Mouse (Mus musculus) kidney, postnatal 0 days (tissue): ENCODE measurements around the gene Tysnd1. TPM values are rescaled to one million over a fixed set of nuclear protein-coding genes. Genes with fewer than 3 reads are reported as not detected.

ENCODE experiments used
- ATAC-seq: fragments of 200-750 bp; cut with Nextera tagmentation; replicated peaks from 2 replicates; pipeline ENCODE4 v1.8.0; 2017; ENCODE audit warnings: low read depth, moderate number of reproducible peaks, moderate TSS enrichment, moderate library complexity; ENCODE audit not compliant: low FRiP score
- DNase-seq: peaks from one replicate; pipeline ENCODE4 v3.0.0-alpha.2; 2016; ENCODE audit warnings: low spot score
- H3K27ac ChIP-seq: fragments of 300-500 bp; sonication (generic); 2 replicates; pipeline ENCODE4 v1.5.1; 2014; ENCODE audit warnings: mild to moderate bottlenecking
- H3K27me3 ChIP-seq: fragments of 300-500 bp; sonication (generic); 2 replicates; pipeline ENCODE4 v1.6.1; 2014; ENCODE audit warnings: low read length, mixed read lengths; ENCODE audit not compliant: insufficient read depth
- H3K36me3 ChIP-seq: fragments of 300-500 bp; sonication (generic); 2 replicates; pipeline ENCODE4 v1.6.1; 2014; ENCODE audit warnings: low read length, mixed read lengths; ENCODE audit not compliant: insufficient read depth
- H3K4me1 ChIP-seq: fragments of 300-500 bp; sonication (generic); replicated peaks from 2 replicates; pipeline ENCODE4 v1.6.1; 2014; ENCODE audit warnings: antibody characterized with exemption, low read length, mixed read lengths; ENCODE audit not compliant: insufficient read depth
- H3K4me2 ChIP-seq: fragments of 300-500 bp; sonication (generic); 2 replicates; pipeline ENCODE4 v1.6.1; 2014; ENCODE audit warnings: mild to moderate bottlenecking, low read length, moderate library complexity, mixed read lengths
- H3K4me3 ChIP-seq: fragments of 300-500 bp; sonication (generic); replicated peaks from 2 replicates; pipeline ENCODE4 v1.5.1; 2014; ENCODE audit warnings: low read depth, low read length
- H3K9ac ChIP-seq: fragments of 300-500 bp; sonication (generic); 2 replicates; pipeline ENCODE4 v1.6.1; 2014; ENCODE audit warnings: low read depth, low read length
- H3K9me3 ChIP-seq: fragments of 300-500 bp; sonication (generic); replicated peaks from 2 replicates; pipeline ENCODE4 v1.6.1; 2016; ENCODE audit warnings: low read length, inconsistent platforms, mixed read lengths
- CTCF ChIP-seq: IDR thresholded peaks from 2 replicates; pipeline ENCODE4 v1.5.1; 2016; ENCODE audit warnings: antibody characterized with exemption, low read depth, mild to moderate bottlenecking, moderate library complexity
- WGBS: fragments of 180-500 bp; shearing (Covaris S2); extraction: QIAGEN DNeasy Blood & Tissue Kit; methylation state at CpG from one replicate; pipeline ENCODE4 v1.1.7; 2014; 5-methylcytosine and 5-hydroxymethylcytosine counted together
- polyA plus RNA-seq: library from polyadenylated mRNA; unstranded; fragments of >200 nt; fragmentation: Nextera tagmentation; extraction: Ambion mirVana; gene quantifications from 2 replicates; pipeline ENCODE4 v1.2.1, GENCODE M21; 2015

The Tysnd1 gene
- polyA plus RNA-seq, 1 experiment from 2014 or later: 49.6 TPM

DNA sequence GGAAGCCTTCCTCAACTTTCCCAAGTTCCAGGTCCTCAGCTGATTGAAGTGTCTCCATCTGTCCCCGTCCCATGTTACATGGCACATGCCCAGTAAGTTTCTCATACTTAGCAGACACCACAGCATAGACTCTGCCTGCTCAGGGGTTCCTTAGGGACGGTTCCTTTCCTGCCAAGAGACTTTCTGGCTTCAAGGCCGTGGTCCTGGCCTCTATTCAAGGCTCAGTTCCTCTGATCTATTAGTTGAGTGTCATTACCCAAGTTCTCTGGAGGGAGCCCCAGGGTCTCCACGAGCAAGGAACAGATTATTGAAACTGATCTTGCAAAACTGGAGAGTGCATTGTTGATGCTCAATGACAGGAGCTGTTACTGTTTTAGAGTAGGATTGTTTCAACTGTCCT is 9.3 kb downstream of the Tysnd1 start:
- Histone ChIP-seq H3K4me3 (no peak overlapping the region), H3K27ac (no peak overlapping the region), H3K4me1 (no peaks in the 10 kb centered on the region), H3K36me3 (peaks cover 23% of the 10 kb centered on the region; the same call in 1 of the 2 replicates), H3K9ac (no peak overlapping the region), H3K27me3 (no peaks in the 10 kb centered on the region), H3K9me3 (no peaks in the 10 kb centered on the region), H3K4me2 (no peak overlapping the region)
- ATAC-seq (no peak), DNase-seq (no peak)
- TF ChIP-seq CTCF: no peak
- 80% methylated on average over 4 of the region's 4 CpGs for WGBS

DNA sequence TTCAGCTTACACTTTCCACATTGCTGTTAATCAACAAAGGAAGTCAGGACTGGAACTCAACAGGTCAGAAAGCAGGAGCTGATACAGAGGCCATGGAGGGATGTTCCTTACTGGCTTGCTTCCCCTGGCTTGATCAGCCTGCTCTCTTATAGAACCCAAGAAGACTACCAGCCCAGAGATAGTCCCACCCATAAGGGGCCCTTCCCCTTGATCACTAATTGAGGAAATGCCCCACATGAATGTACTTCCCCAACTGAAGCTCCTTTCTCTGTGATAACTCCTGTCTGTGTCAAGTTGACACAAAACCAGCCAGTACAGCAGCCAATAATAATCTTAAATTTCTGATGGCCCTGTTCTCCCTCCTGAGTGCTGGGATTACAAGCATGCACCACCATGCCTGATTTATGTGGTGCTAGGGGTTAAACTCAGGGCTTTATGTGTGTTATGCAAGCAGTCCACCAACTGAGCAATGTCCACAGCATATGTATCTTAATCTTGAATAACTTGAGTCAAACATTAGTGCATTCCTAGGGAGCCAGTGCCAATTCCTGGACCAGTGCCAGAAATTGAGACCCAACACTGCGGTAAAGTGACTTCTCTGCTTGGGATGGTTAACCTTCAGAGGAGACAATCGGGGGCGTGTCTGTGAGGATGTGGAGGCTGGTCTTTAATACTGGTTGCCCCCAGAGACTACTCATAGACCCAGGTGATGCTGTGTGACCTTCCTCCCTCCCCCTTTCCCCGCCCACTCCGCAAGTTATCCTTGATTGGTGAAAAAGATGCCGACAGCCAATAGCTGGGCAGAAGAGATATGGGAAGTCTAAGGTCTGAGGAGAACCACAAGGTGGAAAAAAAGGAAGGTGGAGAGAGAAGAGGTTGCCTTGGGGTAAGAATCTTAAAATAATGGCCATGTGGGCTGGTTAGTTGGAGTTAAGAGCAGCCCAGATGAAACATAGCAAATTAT is 11.4 kb downstream of the Tysnd1 start:
- 63% methylated on average over 6 of the region's 6 CpGs for WGBS
- H3K9me3 ChIP-seq: no peaks in the 10 kb centered on the region
- H3K4me1 ChIP-seq: no peaks in the 10 kb centered on the region
- DNase-seq (no peak), ATAC-seq (peak; percentile 89)
- no peak overlapping the region for H3K9ac ChIP-seq
- no peak overlapping the region for H3K4me2 ChIP-seq
- TF ChIP-seq CTCF: no peak
- no peaks in the 10 kb centered on the region for H3K27me3 ChIP-seq
- peak overlapping the region; percentile 47; the same call in 1 of the 2 replicates for H3K27ac ChIP-seq
- H3K4me3 ChIP-seq: no peak overlapping the region
- peaks cover 19% of the 10 kb centered on the region; the same call in 1 of the 2 replicates for H3K36me3 ChIP-seq

DNA sequence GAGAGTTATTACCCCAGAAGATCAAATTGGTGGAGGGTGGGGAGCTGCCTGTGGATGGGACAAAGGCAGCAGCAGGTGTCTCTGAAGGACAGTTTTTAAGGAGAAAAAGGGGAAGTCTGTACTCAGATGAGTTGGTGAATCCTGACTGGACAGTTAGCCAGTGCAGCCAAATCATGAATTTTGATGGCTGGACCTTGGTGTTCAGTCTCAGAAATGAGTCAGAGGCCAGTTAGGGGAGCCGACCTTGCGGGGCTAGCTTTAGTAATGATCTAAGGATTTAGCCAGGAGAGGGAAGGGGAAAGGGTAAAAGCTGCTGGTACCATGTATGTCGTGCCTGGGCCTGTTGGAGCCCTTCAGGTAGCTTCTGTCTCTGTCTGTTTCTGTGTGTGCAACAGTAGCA is 18.3 kb downstream of the Tysnd1 start:
- DNase-seq: no peak
- ATAC-seq: no peak
- H3K4me1 ChIP-seq: 0 out of 2 replicates have a peak, but pooled peaks cover 3% of the 10 kb centered on the region

DNA sequence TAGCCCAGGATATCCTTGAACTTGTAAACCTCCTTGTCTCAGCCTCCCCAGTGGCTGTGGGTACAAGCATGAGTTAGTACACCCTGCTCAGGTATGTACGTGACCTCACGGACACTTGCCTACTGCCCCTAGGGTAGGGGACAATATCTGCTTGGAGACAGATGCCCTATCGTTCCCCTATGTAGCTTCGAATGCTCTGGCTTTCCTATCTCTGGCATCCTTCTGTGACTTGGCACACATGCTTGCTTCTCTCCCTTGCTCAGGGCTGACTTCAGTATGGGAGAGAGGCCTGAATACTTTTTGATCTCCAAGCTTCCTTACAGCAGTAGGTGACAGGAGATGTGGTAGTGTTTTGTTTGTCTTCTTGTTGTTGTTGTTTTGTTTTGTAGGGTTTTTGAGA is 18.8 kb downstream of the Tysnd1 start:
- Histone ChIP-seq H3K27me3 (no peaks in the 10 kb centered on the region), H3K4me2 (no peak overlapping the region), H3K9ac (no peak overlapping the region), H3K4me3 (no peak overlapping the region), H3K4me1 (0 out of 2 replicates have a peak, but pooled peaks cover 3% of the 10 kb centered on the region), H3K36me3 (no peaks in the 10 kb centered on the region), H3K27ac (no peak overlapping the region), H3K9me3 (no peaks in the 10 kb centered on the region)
- no peak for TF ChIP-seq CTCF
- ATAC-seq (no peak), DNase-seq (no peak)
- 93% methylated on average over 4 of the region's 4 CpGs for WGBS

More for the DNA sequence above, 18.3 kb downstream of the Tysnd1 start:
- Histone ChIP-seq H3K9ac (no peak overlapping the region), H3K36me3 (no peaks in the 10 kb centered on the region), H3K27ac (no peak overlapping the region), H3K4me2 (no peak overlapping the region), H3K4me3 (no peak overlapping the region), H3K27me3 (no peaks in the 10 kb centered on the region), H3K9me3 (no peaks in the 10 kb centered on the region)
- TF ChIP-seq CTCF: no peak
- 72% methylated on average over 3 of the region's 3 CpGs for WGBS

DNA sequence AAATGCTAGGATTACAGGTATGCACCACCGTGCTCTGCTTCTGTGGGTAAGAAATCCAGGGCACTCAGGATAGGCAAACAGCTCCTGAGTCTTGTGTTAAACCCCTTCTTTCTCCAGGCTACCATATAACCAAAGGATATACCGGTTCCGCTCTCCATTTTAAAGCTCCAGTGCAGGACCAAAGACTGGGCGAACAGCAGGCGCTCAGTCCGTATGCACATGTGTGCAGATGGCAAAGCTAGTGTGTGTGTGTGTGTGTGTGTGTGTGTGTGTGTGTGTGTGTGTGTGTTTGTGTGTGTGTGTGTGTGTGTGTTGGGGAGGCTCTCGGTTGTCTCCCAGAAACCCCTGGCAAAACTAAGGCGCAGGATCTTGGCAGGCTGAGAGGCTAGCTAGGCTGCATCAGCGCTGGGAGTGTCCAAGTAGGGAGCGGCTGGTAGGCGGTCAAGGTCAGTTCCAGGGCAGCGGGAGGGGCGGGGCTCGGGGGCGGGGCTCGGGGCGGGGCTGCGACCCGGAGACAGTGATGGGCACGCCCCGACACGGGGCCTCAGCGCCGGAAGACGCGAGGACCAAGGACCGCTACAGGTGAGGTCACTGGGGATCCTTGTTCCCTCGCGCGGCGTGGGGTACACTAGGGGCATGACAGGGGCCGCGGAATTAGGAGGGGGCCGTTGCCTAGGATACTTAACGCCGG is 19.6 kb downstream of the Tysnd1 start, which contains the start of gene Aifm2:
Gene Aifm2 (plus strand): TSS at position 493 of the 691 bp plus-strand sequence.
- Histone ChIP-seq H3K4me1 (0 out of 2 replicates have a peak, but pooled peaks cover 3% of the 10 kb centered on the region), H3K9me3 (no peaks in the 10 kb centered on the region), H3K4me3 (peak within 1 kb of the TSS; percentile 46), H3K27ac (no peak within 1 kb of the TSS), H3K9ac (peak within 1 kb of the TSS; percentile 50), H3K4me2 (peak within 1 kb of the TSS; percentile 70), H3K27me3 (no peaks in the 10 kb centered on the region), H3K36me3 (no peaks in the 10 kb centered on the region)
- ATAC-seq (peak; percentile 90), DNase-seq (peak; percentile 90)
- 13% methylated on average over 29 of the region's 36 CpGs for WGBS
- no peak for TF ChIP-seq CTCF

DNA sequence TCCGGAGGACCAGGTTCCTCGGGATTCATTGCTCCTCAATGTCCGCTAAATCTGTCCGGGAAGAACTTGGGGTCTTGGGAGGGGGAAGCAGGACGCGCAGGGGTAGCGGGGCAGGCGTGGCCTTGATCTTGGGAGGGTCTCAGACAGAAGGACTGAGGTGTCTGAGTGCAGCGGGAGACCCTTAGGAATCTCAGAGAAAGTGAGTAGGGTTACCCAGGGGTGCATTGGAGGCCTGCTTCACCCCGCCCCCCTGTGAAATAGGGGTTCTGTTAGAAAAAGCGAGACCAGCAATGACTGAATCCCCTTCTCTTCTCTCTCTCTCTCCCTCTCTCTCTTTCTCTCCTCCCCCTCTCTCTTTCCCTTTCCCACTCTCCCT is 20.1 kb downstream of the Tysnd1 start:
- WGBS: 2% methylated on average over 11 of the region's 11 CpGs
- ATAC-seq (peak; percentile 22; the same call in 1 of the 2 replicates), DNase-seq (no peak)
- Histone ChIP-seq H3K4me3 (peak overlapping the region; percentile 46), H3K9me3 (no peaks in the 10 kb centered on the region), H3K4me1 (0 out of 2 replicates have a peak, but pooled peaks cover 3% of the 10 kb centered on the region), H3K4me2 (peak overlapping the region; percentile 70), H3K9ac (peak overlapping the region; percentile 50), H3K36me3 (no peaks in the 10 kb centered on the region), H3K27ac (no peak overlapping the region), H3K27me3 (no peaks in the 10 kb centered on the region)
- TF ChIP-seq CTCF: no peak
